Mouse (Mus musculus) testis, adult 2 months (tissue): ENCODE measurements around the gene Slc39a11.

Source experiments
- CTCF ChIP-seq: fragments of 200-500 bp; IDR thresholded peaks from 2 replicates; pipeline ENCODE4 v1.5.1; 2012; ENCODE audit warnings: low read depth, mild to moderate bottlenecking, inconsistent platforms, low read length, moderate library complexity; ENCODE audit not compliant: control insufficient read depth, insufficient read depth, insufficient replicate concordance
- POLR2A ChIP-seq: fragments of 200-500 bp; IDR thresholded peaks from 2 replicates; pipeline ENCODE4 v1.6.1; 2012; ENCODE audit warnings: low read depth, mild to moderate bottlenecking, inconsistent platforms, low read length, moderate library complexity; ENCODE audit not compliant: control insufficient read depth

DNA sequence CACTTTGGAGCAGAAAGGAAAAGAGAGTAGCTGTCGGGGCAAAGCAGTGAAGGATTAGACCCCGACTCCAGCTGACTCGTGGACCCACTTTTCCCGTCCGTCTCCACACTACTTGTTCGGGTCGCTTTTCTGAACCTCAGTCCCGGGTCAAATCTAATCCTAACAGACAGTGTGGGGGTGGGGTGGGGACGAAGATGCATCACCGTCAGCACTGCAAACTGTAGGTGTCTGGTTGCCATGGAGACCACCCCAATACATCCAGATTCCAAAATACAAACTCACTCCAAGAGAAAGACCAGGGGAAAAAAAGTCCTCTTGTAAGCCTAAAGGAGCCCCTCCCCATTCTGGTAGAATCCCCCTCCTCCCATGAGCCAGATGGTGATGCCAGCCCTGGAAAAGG lies 97.3 kb downstream of the Slc39a11 start:
- TF ChIP-seq CTCF (no peak), POLR2A (no peak)
